Mouse (Mus musculus) cerebellum, adult 18-20 months (tissue): ENCODE measurements around the gene Pnp.
A peak's percentile ranks its signal among the peaks of the same experiment; 100 is the strongest.
"Not testable (repeated sequence)": the region's sequence is repeated elsewhere in the genome, so short reads cannot be mapped to it uniquely, and the experiment has no call there.

Experiments used
- DNase-seq, 2 experiments: peaks; one replicate each; pipeline ENCODE4 v3.0.0; 2021

Gene Pnp

GRCm38 (mm10) chr14:50930754-50931492 is at the start of gene Pnp, which contains the start of gene Pip4p1:
TSS of gene Pnp (plus strand) at chr14:50931082.
TSS of gene Pip4p1 (minus strand) at chr14:50930856.
- peak; percentile 99 to 100 for DNase-seq

GRCm38 (mm10) chr14:50891621-50892020 is 39.3 kb upstream of the Pnp start:
- no peak for DNase-seq

- no peak for DNase-seq
Observed at GRCm38 (mm10) chr14:50892091-50892490, 38.8 kb upstream of the Pnp start.

GRCm38 (mm10) chr14:50892541-50893459 is 38.1 kb upstream of the Pnp start:
- DNase-seq, result peak; percentile 33 to 43

GRCm38 (mm10) chr14:50895407-50895806 is 35.5 kb upstream of the Pnp start:
- peak; percentile 21 to 37 for DNase-seq

- peak; percentile 81 to 82 for DNase-seq
Observed at GRCm38 (mm10) chr14:50895985-50896746, 34.7 kb upstream of the Pnp start.

- DNase-seq, result peak; percentile 64 to 73
Observed at GRCm38 (mm10) chr14:50896747-50897373, 34.0 kb upstream of the Pnp start.

- DNase-seq, result peak; percentile 62 to 68
Observed at GRCm38 (mm10) chr14:50897374-50897765, 33.5 kb upstream of the Pnp start, which contains the start of gene Klhl33. TSS of gene Klhl33 (minus strand) at chr14:50897507.

- not testable (repeated sequence) for DNase-seq
Observed at GRCm38 (mm10) chr14:50897992-50898391, 32.9 kb upstream of the Pnp start.

GRCm38 (mm10) chr14:50903973-50904827 is 26.7 kb upstream of the Pnp start:
- peak; percentile 69 to 80 for DNase-seq

GRCm38 (mm10) chr14:50904828-50905129 is 26.1 kb upstream of the Pnp start:
- DNase-seq, result no peak

GRCm38 (mm10) chr14:50905327-50905726 is 25.6 kb upstream of the Pnp start:
- DNase-seq, result not testable (repeated sequence)

- DNase-seq, result no peak
Observed at GRCm38 (mm10) chr14:50908126-50908525, 22.8 kb upstream of the Pnp start.

GRCm38 (mm10) chr14:50911356-50911755 is 19.5 kb upstream of the Pnp start:
- no peak for DNase-seq

- not testable (repeated sequence) for DNase-seq
Observed at GRCm38 (mm10) chr14:50923437-50923836, 7.4 kb upstream of the Pnp start.

GRCm38 (mm10) chr14:50924281-50925064 is 6.4 kb upstream of the Pnp start, which contains the start of the genes Osgep and Apex1:
TSS of gene Osgep (minus strand) at chr14:50924893.
TSS of gene Apex1 (plus strand) at chr14:50924968.
- peak; percentile 94 to 95 for DNase-seq

- peak in 1 of 2 experiments; percentile 23 for DNase-seq
Observed at GRCm38 (mm10) chr14:50925111-50925920, 5.6 kb upstream of the Pnp start.

- DNase-seq, result no peak
Observed at GRCm38 (mm10) chr14:50927366-50927765, 3.5 kb upstream of the Pnp start.

GRCm38 (mm10) chr14:50929951-50930350 is 931 bp upstream of the Pnp start:
- DNase-seq, result no peak

- peak in 1 of 2 experiments; percentile 80 for DNase-seq
Observed at GRCm38 (mm10) chr14:50930377-50930753, 517 bp upstream of the Pnp start.
